ENCODE assay signal across 26 mouse cellular contexts in genomic region chr10:127915578-127915977, GRCm38 (mm10). TPM values are rescaled to one million over a fixed set of nuclear protein-coding genes. Genes with fewer than 3 reads are reported as not detected.
"Had no signal": no experiment of that assay in that cellular context is flagged by ENCODE, and none has a peak within 500 bp of the region (broad histone marks: within the 10 kb centered on the region; RNA-seq: fewer than 3 reads in every experiment).

No protein-coding gene starts in this region.

- H3K36me3 ChIP-seq: liver, embryonic 15.5 days; lung, embryonic 15.5 days; midbrain, embryonic 13.5 days; midbrain, embryonic 15.5 days; neural tube, embryonic 12.5 days had no signal

- H3K27me3 ChIP-seq: liver, embryonic 15.5 days; lung, embryonic 15.5 days; midbrain, embryonic 13.5 days; midbrain, embryonic 15.5 days; neural tube, embryonic 12.5 days had no signal

- H3K4me3 ChIP-seq: liver, embryonic 15.5 days; lung, embryonic 15.5 days; midbrain, embryonic 13.5 days; midbrain, embryonic 15.5 days; neural tube, embryonic 12.5 days had no signal

- H3K9ac ChIP-seq: liver, embryonic 15.5 days; liver, postnatal 0 days; lung, embryonic 15.5 days; midbrain, embryonic 13.5 days; midbrain, embryonic 15.5 days; neural tube, embryonic 12.5 days had no signal

- H3K9me3 ChIP-seq: liver, embryonic 15.5 days; lung, embryonic 15.5 days; midbrain, embryonic 13.5 days; midbrain, embryonic 15.5 days; neural tube, embryonic 12.5 days had no signal

- H3K27ac ChIP-seq: liver, embryonic 15.5 days; lung, embryonic 15.5 days; midbrain, embryonic 13.5 days; midbrain, embryonic 15.5 days; neural tube, embryonic 12.5 days had no signal

- H3K4me1 ChIP-seq: liver, embryonic 15.5 days; lung, embryonic 15.5 days; midbrain, embryonic 13.5 days; midbrain, embryonic 15.5 days; neural tube, embryonic 12.5 days had no signal

- DNase-seq: liver, postnatal 0 days; lung, adult 2 months; lung, postnatal 14 days; lung, postnatal 4 days; right cerebral cortex, postnatal 25 days; right cerebral cortex, postnatal 4 days; spleen, adult 18-20 months; thymus, adult 18-20 months; thymus, postnatal 14 days; thymus, postnatal 36 days had no signal

RNA-seq across cellular contexts. Expression of gene Sdr9c7, which starts 17.3 kb away (rescaled TPM):
- total RNA-seq: megakaryocyte, adult 5-6 weeks; megakaryocyte-erythroid progenitor cell, adult 5-6 weeks; monocyte, adult 5-6 weeks; neutrophil, adult 5-6 weeks had no signal
- polyA plus RNA-seq: liver, embryonic 15.5 days; lung, embryonic 15.5 days; lung, postnatal 0 days; midbrain, embryonic 11.5 days; midbrain, embryonic 13.5 days; midbrain, embryonic 15.5 days; midbrain, postnatal 0 days; neural tube, embryonic 12.5 days; neural tube, embryonic 14.5 days; small intestine, adult 2 months; stomach, embryonic 14.5 days had no signal

RNA-seq across cellular contexts. Expression of gene Rdh7, which starts 27.0 kb away (rescaled TPM):
- total RNA-seq: megakaryocyte, adult 5-6 weeks; megakaryocyte-erythroid progenitor cell, adult 5-6 weeks; midbrain, postnatal 0 days; monocyte, adult 5-6 weeks; neutrophil, adult 5-6 weeks had no signal
- polyA plus RNA-seq: lung, embryonic 15.5 days; lung, postnatal 0 days; midbrain, embryonic 11.5 days; midbrain, embryonic 13.5 days; midbrain, embryonic 15.5 days; midbrain, postnatal 0 days; neural tube, embryonic 12.5 days; neural tube, embryonic 14.5 days; stomach, embryonic 14.5 days; thymus, postnatal 0 days had no signal

RNA-seq across cellular contexts. Expression of gene Rdh16f2, which starts 49.3 kb away (rescaled TPM):
- total RNA-seq: megakaryocyte, adult 5-6 weeks; megakaryocyte-erythroid progenitor cell, adult 5-6 weeks; midbrain, postnatal 0 days; monocyte, adult 5-6 weeks; neutrophil, adult 5-6 weeks had no signal
- polyA plus RNA-seq: lung, adult 2 months; lung, embryonic 15.5 days; lung, postnatal 0 days; midbrain, embryonic 11.5 days; midbrain, embryonic 13.5 days; midbrain, embryonic 15.5 days; midbrain, postnatal 0 days; neural tube, embryonic 12.5 days; neural tube, embryonic 14.5 days; stomach, embryonic 14.5 days had no signal
